Mouse (Mus musculus) layer of hippocampus, adult 2 months (tissue): Measurements from ENCODE around the gene Hoxc10. TPM values are rescaled to one million over a fixed set of nuclear protein-coding genes. Genes with fewer than 3 reads are reported as not detected.

ENCODE experiments used
- DNase-seq, 2 experiments: peaks; one replicate each; pipeline ENCODE4 v3.0.0; 2022; ENCODE audit warnings: low spot score in 2 of 2
- H3K27ac ChIP-seq: fragments of 200-600 bp; 2 replicates; pipeline ENCODE4 v1.8.1; 2022
- H3K4me3 ChIP-seq: fragments of 200-600 bp; 2 replicates; pipeline ENCODE4 v1.8.1; 2022; ENCODE audit warnings: mild to moderate bottlenecking
- CTCF ChIP-seq: fragments of 200-600 bp; conservative IDR thresholded peaks from 2 replicates; pipeline ENCODE4 v1.8.1; 2022; ENCODE audit warnings: antibody characterized with exemption, mild to moderate bottlenecking, moderate library complexity
- microRNA-seq, 2 experiments: library from miRNA; unstranded; fragments of <30 nt; microRNA quantifications; one replicate each; pipeline ENCODE4 v1.2.0; 2021
- total RNA-seq, 2 experiments: library from RNA; stranded (reverse); gene quantifications; 2 replicates each; pipeline ENCODE4 v1.2.3; 2021

Gene Hoxc10
- total RNA-seq, 2 experiments from 2014 or later = not detected

DNA sequence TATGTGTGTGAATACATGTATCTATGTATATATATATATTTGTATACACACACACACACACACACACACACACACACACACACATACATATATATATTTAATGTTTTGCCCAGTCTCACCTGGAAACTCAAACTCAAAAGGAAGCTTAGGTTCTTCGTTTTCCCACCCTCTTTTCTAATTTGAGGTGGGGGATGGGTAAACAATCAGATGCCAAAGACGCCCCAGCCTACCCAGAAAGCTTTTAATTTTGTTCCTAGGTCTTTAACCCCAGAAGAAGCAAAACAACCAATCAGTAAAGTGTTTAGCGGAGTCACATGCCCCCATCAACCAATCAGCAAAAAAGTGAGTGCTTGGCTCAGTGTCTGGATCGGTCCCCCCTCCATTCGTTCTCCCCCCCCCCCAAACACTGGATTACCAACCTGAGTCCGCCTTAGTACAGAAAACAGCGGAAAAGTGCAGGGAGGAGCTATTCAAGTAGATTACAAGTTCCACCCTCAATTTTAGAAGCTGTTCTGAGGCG is 54.4 kb downstream of the Hoxc10 start:
- H3K4me3 ChIP-seq = no peak overlapping the region
- TF ChIP-seq CTCF = no peak
- DNase-seq = no peak
- H3K27ac ChIP-seq = no peak overlapping the region

Small RNA genes within 50 kb of the gene (microRNA-seq; reads per million reads assigned to microRNA genes)
- 0 to 0.32 reads per million in 2 experiments for gene Mir196a-2
- 0.55 to 1.6 reads per million in 2 experiments for gene Mir615

Other genes with a start within 250 kb of the Hoxc10 start
- gene Calcoco1, start 244.6 kb upstream of the Hoxc10 start, total RNA-seq = 10 to 100 TPM; 95.4 to 96.9 TPM
- not detected for gene Hoxc13, start 45.7 kb upstream of the Hoxc10 start, total RNA-seq
- gene Hoxc12, start 30.0 kb upstream of the Hoxc10 start, total RNA-seq = not detected
- not detected for gene Hoxc11, start 12.4 kb upstream of the Hoxc10 start, total RNA-seq
- not detected for gene Hoxc5, start 647 bp downstream of the Hoxc10 start, total RNA-seq
- not detected for gene Hoxc9, start 9.6 kb downstream of the Hoxc10 start, total RNA-seq
- gene Hoxc8, start 23.8 kb downstream of the Hoxc10 start, total RNA-seq = not detected
- gene Hoxc6, start 31.5 kb downstream of the Hoxc10 start, total RNA-seq = not detected
- gene Hoxc4, start 52.1 kb downstream of the Hoxc10 start, total RNA-seq = not detected
- gene Smug1, start 200.3 kb downstream of the Hoxc10 start, total RNA-seq = 10 to 100 TPM; 17.9 to 18.2 TPM